Mouse (Mus musculus): ENCODE results near the gene Slc26a8. TPM values are rescaled to one million over a fixed set of nuclear protein-coding genes. Genes with fewer than 3 reads are reported as not detected.
A peak's percentile ranks its signal among the peaks of the same experiment; 100 is the strongest.

Slc26a8 gene
- polyA plus RNA-seq, 1 experiment from 2014 or later = 0.49 TPM

DNA sequence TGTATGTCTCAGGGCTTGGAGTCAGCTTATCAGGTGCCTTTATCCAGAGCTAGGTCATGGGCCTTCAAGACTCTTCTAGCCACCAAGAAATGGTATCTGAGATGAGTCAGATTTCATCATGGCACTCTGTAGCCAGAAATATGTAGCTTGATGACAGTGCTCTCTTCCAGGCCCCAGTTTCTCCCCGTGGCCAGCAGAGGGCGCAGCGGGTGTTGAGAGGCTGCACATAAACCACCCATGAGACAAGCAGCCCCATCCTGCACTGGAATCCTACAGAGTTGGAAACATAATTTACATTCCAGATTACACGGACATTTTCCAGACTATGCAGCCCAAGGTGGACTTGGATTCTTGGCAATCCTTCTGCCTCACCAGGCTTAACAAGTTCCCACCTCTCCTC is 97.0 kb downstream of the Slc26a8 start:
- H3K4me1 ChIP-seq = no peaks in the 10 kb centered on the region
- WGBS = 25% methylated on average over 4 of the region's 4 CpGs
- peaks cover 95% of the 10 kb centered on the region for H3K36me3 ChIP-seq
- DNase-seq (ENCODE audit: low spot score) = peak; percentile 88
- no peak overlapping the region for H3K27ac ChIP-seq
- no peak overlapping the region for H3K4me3 ChIP-seq
- no peaks in the 10 kb centered on the region for H3K9me3 ChIP-seq (replicated peaks)
- no peaks in the 10 kb centered on the region for H3K27me3 ChIP-seq (ENCODE audit: low read depth, poor library complexity, severe bottlenecking)

DNA sequence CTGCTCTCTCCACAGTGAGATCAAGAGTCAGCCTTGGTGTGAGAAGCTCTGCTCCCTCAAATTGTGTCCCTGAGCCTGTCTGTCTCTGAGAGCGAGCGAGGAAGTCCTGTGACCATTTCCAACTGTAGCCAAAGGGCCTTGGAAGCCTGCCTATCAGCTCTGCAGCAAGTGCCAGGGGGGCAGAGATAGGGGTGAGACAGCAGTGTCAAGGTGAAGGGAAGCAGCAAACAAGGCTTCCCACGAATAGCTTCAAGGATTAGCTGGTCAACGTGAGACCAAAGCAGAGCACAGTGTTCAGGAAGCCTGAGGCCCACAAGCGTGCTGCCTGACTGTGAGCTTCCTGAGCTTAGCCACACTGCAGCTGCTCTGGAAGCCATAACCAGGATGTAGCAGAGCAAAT is 98.6 kb downstream of the Slc26a8 start:
- 91% methylated on average over 5 of the region's 5 CpGs for WGBS
- H3K4me3 ChIP-seq = no peak overlapping the region
- DNase-seq (ENCODE audit: low spot score) = no peak
- no peaks in the 10 kb centered on the region for H3K27me3 ChIP-seq (ENCODE audit: low read depth, poor library complexity, severe bottlenecking)
- peaks cover 95% of the 10 kb centered on the region for H3K36me3 ChIP-seq
- H3K27ac ChIP-seq = no peak overlapping the region
- H3K9me3 ChIP-seq (replicated peaks) = no peaks in the 10 kb centered on the region
- H3K4me1 ChIP-seq = no peaks in the 10 kb centered on the region

DNA sequence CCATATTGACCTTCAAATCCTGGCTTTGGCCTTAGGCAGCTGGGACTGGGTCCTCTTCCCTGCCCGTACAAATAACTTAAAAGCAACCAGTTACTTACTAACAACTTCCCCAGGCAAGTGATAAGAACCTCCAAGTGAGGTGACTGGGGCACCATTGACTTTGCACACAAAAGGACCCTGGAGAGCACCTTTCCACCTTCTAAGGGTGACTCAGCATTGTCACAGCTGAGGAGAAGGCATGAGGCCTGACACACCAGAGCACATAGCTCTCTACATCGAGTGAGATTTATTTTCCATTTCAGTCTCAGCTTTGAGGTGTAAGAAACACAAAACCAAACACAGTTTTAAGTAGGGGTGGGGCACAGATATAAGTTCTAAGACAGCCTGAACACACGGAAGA is 99.4 kb downstream of the Slc26a8 start:
- no peaks in the 10 kb centered on the region for H3K27me3 ChIP-seq (ENCODE audit: low read depth, poor library complexity, severe bottlenecking)
- H3K36me3 ChIP-seq = peaks cover 93% of the 10 kb centered on the region
- WGBS = 90% methylated on average over 3 of the region's 3 CpGs

DNA sequence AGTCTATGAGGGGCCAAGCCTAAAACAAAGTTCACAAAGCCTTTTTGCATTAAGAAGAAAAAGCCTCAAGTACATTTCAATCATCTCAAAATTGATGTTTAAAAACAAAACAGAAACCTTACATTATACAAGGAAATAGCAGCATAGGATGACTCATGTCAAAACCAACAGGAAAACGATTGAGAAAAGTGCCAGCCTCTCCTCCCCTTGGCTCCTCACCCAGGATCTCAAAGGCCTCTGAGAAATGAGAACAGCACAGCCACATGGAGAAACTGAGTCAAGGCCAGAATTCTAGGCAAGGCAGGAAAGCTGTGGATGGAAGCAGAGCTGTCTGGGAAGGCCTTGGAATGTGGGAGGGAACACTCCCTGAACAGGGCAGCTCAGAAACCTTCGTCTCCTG is 101.4 kb downstream of the Slc26a8 start:
- 95% methylated on average over 2 of the region's 2 CpGs for WGBS
- Histone ChIP-seq H3K4me1 (no peaks in the 10 kb centered on the region), H3K4me3 (no peak overlapping the region), H3K27me3 (ENCODE audit: low read depth, poor library complexity, severe bottlenecking) (no peaks in the 10 kb centered on the region), H3K9me3 (replicated peaks) (no peaks in the 10 kb centered on the region), H3K27ac (no peak overlapping the region), H3K36me3 (peaks cover 76% of the 10 kb centered on the region)
- no peak for DNase-seq (ENCODE audit: low spot score)

More for the DNA sequence above, 99.4 kb downstream of the Slc26a8 start:
- no peak overlapping the region for H3K27ac ChIP-seq
- no peak overlapping the region for H3K4me3 ChIP-seq
- no peaks in the 10 kb centered on the region for H3K9me3 ChIP-seq (replicated peaks)
- DNase-seq (ENCODE audit: low spot score) = no peak
- H3K4me1 ChIP-seq = no peaks in the 10 kb centered on the region

Other genes with a start within 250 kb of the Slc26a8 start
- gene Fkbp5, start 172.7 kb downstream of the Slc26a8 start, polyA plus RNA-seq (2016; fragmentation: Nextera tagmentation; extraction: Ambion mirVana) = 32.5 and 32.6 TPM in 2 replicates
- gene Armc12, start 159.4 kb downstream of the Slc26a8 start, polyA plus RNA-seq (2016; fragmentation: Nextera tagmentation; extraction: Ambion mirVana) = not detected in 2 replicates
- not detected in 2 replicates for gene Clpsl2, start 140.8 kb downstream of the Slc26a8 start, polyA plus RNA-seq (2016; fragmentation: Nextera tagmentation; extraction: Ambion mirVana)
- gene Clps, start 129.5 kb downstream of the Slc26a8 start, polyA plus RNA-seq (2016; fragmentation: Nextera tagmentation; extraction: Ambion mirVana) = not detected in 2 replicates
- 0.39 and 0.55 TPM in 2 replicates for gene Lhfpl5, start 114.6 kb downstream of the Slc26a8 start, polyA plus RNA-seq (2016; fragmentation: Nextera tagmentation; extraction: Ambion mirVana)
- gene Srpk1, start 67.5 kb downstream of the Slc26a8 start, polyA plus RNA-seq (2016; fragmentation: Nextera tagmentation; extraction: Ambion mirVana) = 106 and 110 TPM in 2 replicates
- 47.5 and 50.7 TPM in 2 replicates for gene Mapk14, start 1.1 kb upstream of the Slc26a8 start, polyA plus RNA-seq (2016; fragmentation: Nextera tagmentation; extraction: Ambion mirVana)
- gene AC170998.1, start 35.9 kb upstream of the Slc26a8 start, polyA plus RNA-seq (2016; fragmentation: Nextera tagmentation; extraction: Ambion mirVana) = 3.9 and 4.0 TPM in 2 replicates
- 8.2 and 8.6 TPM in 2 replicates for gene Mapk13, start 79.1 kb upstream of the Slc26a8 start, polyA plus RNA-seq (2016; fragmentation: Nextera tagmentation; extraction: Ambion mirVana)
- 11.6 and 14.0 TPM in 2 replicates for gene Brpf3, start 110.9 kb upstream of the Slc26a8 start, polyA plus RNA-seq (2016; fragmentation: Nextera tagmentation; extraction: Ambion mirVana)
- 0.03 and 0.04 TPM in 2 replicates for gene Pnpla1, start 168.2 kb upstream of the Slc26a8 start, polyA plus RNA-seq (2016; fragmentation: Nextera tagmentation; extraction: Ambion mirVana)
- gene 4930539E08Rik, start 225.1 kb upstream of the Slc26a8 start, polyA plus RNA-seq (2016; fragmentation: Nextera tagmentation; extraction: Ambion mirVana) = 0.05 and 0.10 TPM in 2 replicates